Mouse (Mus musculus) adrenal gland, adult 18-20 months (tissue): ENCODE results near the gene Trpm2. TPM values are rescaled to one million over a fixed set of nuclear protein-coding genes. Genes with fewer than 3 reads are reported as not detected.

Experiments used
- total RNA-seq, 2 experiments: library from RNA; stranded (reverse); gene quantifications; 1 replicate in 1 of 2; 2 replicates in 1 of 2; pipeline ENCODE4 v1.2.3; 2021

The Trpm2 gene
- total RNA-seq, 2 experiments from 2014 or later, result 5.2 to 5.9 TPM

Other genes starting within 250 kb of the Trpm2 start
- not detected for gene Krtap12-1, start 250.0 kb downstream of the Trpm2 start, total RNA-seq
- gene Gm10100, start 244.1 kb downstream of the Trpm2 start, total RNA-seq, result not detected
- gene Gm18596, start 227.9 kb downstream of the Trpm2 start, total RNA-seq, result not detected
- not detected for gene Gm9736, start 219.2 kb downstream of the Trpm2 start, total RNA-seq
- not detected for gene Gm3233, start 210.9 kb downstream of the Trpm2 start, total RNA-seq
- not detected for gene Gm3238, start 199.2 kb downstream of the Trpm2 start, total RNA-seq
- not detected for gene Gm7138, start 193.6 kb downstream of the Trpm2 start, total RNA-seq
- not detected for gene Gm3250, start 188.0 kb downstream of the Trpm2 start, total RNA-seq
- gene Gm7137, start 182.4 kb downstream of the Trpm2 start, total RNA-seq, result not detected
- not detected for gene Gm9639, start 175.5 kb downstream of the Trpm2 start, total RNA-seq
- not detected for gene Gm19668, start 171.4 kb downstream of the Trpm2 start, total RNA-seq
- gene Gm9507, start 158.7 kb downstream of the Trpm2 start, total RNA-seq, result not detected
- gene Gm2696, start 155.9 kb downstream of the Trpm2 start, total RNA-seq, result not detected
- gene Krtap10-4, start 143.5 kb downstream of the Trpm2 start, total RNA-seq, result not detected
- gene Krtap10-10, start 134.6 kb downstream of the Trpm2 start, total RNA-seq, result not detected
- gene Gm36176, start 123.8 kb downstream of the Trpm2 start, total RNA-seq, result not detected
- not detected for gene Gm10318, start 117.7 kb downstream of the Trpm2 start, total RNA-seq
- not detected for gene Gm3285, start 108.6 kb downstream of the Trpm2 start, total RNA-seq
- 1 to 10 TPM; 3.9 to 6.8 TPM for gene Lrrc3, start 68.0 kb downstream of the Trpm2 start, total RNA-seq
- gene 1810043G02Rik, start 8.0 kb upstream of the Trpm2 start, total RNA-seq, result 10 to 100 TPM; 17.9 to 21.1 TPM
- gene Pfkl, start 39.5 kb upstream of the Trpm2 start, total RNA-seq, result 100 to 1,000 TPM; 137 to 283 TPM
- gene Dnmt3l, start 71.4 kb upstream of the Trpm2 start, total RNA-seq, result 10 to 100 TPM in 1 of 2 experiments, 1 to 10 TPM in 1; 4.4 to 24.4 TPM
- not detected for gene Aire, start 73.0 kb upstream of the Trpm2 start, total RNA-seq
- gene Icosl, start 98.7 kb upstream of the Trpm2 start, total RNA-seq, result 10 to 100 TPM; 13.2 to 18.2 TPM
- 100 to 1,000 TPM; 275 to 312 TPM for gene D10Jhu81e, start 199.2 kb upstream of the Trpm2 start, total RNA-seq
- gene Pwp2, start 214.6 kb upstream of the Trpm2 start, total RNA-seq, result 10 to 100 TPM; 17.9 to 21.4 TPM